Mouse (Mus musculus) testis, adult 2 months (tissue): ENCODE measurements around the gene Rin3.

ENCODE experiments used
- CTCF ChIP-seq: fragments of 200-500 bp; IDR thresholded peaks from 2 replicates; pipeline ENCODE4 v1.5.1; 2012; ENCODE audit warnings: low read depth, mild to moderate bottlenecking, inconsistent platforms, low read length, moderate library complexity; ENCODE audit not compliant: control insufficient read depth, insufficient read depth, insufficient replicate concordance
- POLR2A ChIP-seq: fragments of 200-500 bp; IDR thresholded peaks from 2 replicates; pipeline ENCODE4 v1.6.1; 2012; ENCODE audit warnings: low read depth, mild to moderate bottlenecking, inconsistent platforms, low read length, moderate library complexity; ENCODE audit not compliant: control insufficient read depth

DNA sequence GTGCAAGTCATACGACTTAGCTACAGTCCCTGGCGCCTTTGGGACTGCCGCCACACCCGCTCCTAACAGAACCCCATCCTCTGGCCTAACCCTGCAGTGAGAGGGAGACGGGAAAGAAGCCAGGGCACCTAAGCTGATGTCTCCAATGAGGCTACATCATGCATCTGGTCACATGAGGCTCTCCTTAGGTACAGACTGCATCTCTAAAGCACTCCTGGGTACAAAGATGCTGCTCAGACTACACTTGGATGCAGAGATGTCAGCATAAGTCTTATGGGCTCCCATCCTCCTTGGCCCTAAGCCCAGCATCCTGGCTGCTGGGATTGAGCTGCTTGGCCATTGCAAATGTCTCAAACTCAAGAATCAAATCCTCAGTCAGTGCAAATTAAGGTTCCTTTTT is 146.8 kb downstream of the Rin3 start:
- TF ChIP-seq CTCF (no peak), POLR2A (no peak)
